Mouse (Mus musculus): ENCODE data around the gene Hras. TPM values are rescaled to one million over a fixed set of nuclear protein-coding genes. Genes with fewer than 3 reads are reported as not detected.

Hras gene
- polyA plus RNA-seq, 1 experiment from 2014 or later = 46.2 TPM

DNA sequence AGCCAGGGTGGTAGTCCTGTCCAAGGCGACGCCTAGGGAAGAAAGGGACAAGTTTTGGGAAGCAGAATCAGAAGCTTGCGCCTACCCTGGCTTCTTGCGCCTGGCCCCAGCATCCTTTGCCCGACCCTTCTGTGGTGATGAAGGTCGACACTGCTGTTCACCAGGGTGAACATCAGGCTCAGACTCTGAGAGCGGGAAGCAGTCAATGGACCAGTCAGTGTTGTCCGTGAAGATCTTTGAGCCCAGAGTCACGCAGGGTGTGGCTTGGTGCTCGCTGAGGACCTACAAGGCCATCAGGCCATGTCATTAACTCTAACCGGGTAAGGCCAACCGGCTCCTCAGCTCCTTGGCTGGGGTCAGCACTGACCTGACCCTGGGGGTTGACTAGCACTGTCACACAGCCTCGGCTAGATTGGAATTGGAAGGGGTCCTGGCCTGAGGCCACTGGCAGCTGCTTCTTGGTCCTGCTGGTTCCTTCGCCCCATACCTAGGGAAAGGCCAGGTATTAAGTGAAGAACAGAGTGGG is 16.9 kb upstream of the Hras start:
- H3K27ac ChIP-seq (ENCODE audit: low read depth) = no peak overlapping the region
- WGBS (ENCODE audit: insufficient replicate concordance) = 86% methylated on average over 14 of the region's 14 CpGs
- DNase-seq (no peak), ATAC-seq (no peak)
- no peak overlapping the region for H3K4me2 ChIP-seq (ENCODE audit: low read depth, low read length)
- H3K9me3 ChIP-seq (ENCODE audit: low read length) = no peaks in the 10 kb centered on the region
- TF ChIP-seq EP300 (IDR thresholded peaks at IDR 0.05; ENCODE audit: low read depth) (no peak), CTCF (IDR thresholded peaks at IDR 0.05; ENCODE audit: low read depth) (no peak)
- H3K27me3 ChIP-seq (ENCODE audit: insufficient read depth, low read length) = no peaks in the 10 kb centered on the region
- H3K9ac ChIP-seq (replicated peaks) = no peak overlapping the region
- peaks cover 32% of the 10 kb centered on the region for H3K4me1 ChIP-seq (ENCODE audit: insufficient read depth)
- no peaks in the 10 kb centered on the region for H3K36me3 ChIP-seq (replicated peaks; ENCODE audit: insufficient read depth, low read length)
- H3K4me3 ChIP-seq (ENCODE audit: low read depth, low read length) = no peak overlapping the region

DNA sequence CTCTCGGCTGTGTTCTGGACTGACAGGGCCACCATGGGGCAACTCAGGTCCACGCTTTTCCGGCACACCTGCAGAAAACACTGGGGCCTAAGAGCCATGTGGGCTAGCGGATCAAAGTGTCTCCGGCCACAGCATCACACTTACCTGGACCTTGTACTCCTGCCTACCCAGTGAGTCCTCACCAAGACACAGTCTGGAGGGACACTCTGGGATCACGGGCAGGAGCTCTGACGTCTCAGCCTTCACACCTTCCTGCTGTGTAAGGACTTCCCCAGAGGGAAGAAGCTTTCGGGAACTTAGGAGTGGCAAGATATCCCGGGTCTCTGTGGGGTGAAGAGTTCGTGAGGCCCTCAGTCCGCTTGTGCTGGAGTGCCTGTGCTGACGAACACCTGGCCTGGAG is 16.3 kb upstream of the Hras start:
- Histone ChIP-seq H3K4me2 (ENCODE audit: low read depth, low read length) (peak overlapping the region; percentile 51; the same call in 1 of the 2 replicates), H3K36me3 (replicated peaks; ENCODE audit: insufficient read depth, low read length) (no peaks in the 10 kb centered on the region), H3K27ac (ENCODE audit: low read depth) (no peak overlapping the region), H3K9ac (replicated peaks) (no peak overlapping the region), H3K4me1 (ENCODE audit: insufficient read depth) (peaks cover 30% of the 10 kb centered on the region), H3K9me3 (ENCODE audit: low read length) (no peaks in the 10 kb centered on the region), H3K4me3 (ENCODE audit: low read depth, low read length) (no peak overlapping the region), H3K27me3 (ENCODE audit: insufficient read depth, low read length) (no peaks in the 10 kb centered on the region)
- WGBS (ENCODE audit: insufficient replicate concordance) = 77% methylated on average over 12 of the region's 12 CpGs
- ATAC-seq = no peak
- no peak for DNase-seq
- TF ChIP-seq EP300 (IDR thresholded peaks at IDR 0.05; ENCODE audit: low read depth) (no peak), CTCF (IDR thresholded peaks at IDR 0.05; ENCODE audit: low read depth) (no peak)

DNA sequence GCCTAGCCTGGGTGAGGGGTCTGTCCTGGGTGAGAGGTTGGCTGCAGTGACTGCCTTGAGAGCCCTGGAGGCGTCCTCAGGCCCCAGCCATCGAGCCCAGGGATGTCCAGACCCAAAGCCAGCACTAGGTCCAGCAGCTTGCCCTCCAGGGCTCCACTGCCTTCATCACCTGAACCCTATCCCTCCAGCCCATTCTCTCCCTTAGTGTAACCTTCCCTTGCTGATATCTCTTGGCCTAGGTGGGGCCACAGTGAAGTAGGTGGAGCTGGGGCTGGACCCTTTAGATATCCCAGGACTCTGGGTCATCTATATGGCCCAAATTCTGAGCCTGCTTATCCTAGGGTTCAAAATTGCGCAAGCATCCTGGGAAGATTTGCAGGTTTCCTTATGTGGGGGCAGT is 15.7 kb upstream of the Hras start:
- Histone ChIP-seq H3K9ac (replicated peaks) (peak overlapping the region; percentile 28; the same call in 1 of the 2 replicates), H3K4me3 (ENCODE audit: low read depth, low read length) (no peak overlapping the region), H3K27me3 (ENCODE audit: insufficient read depth, low read length) (no peaks in the 10 kb centered on the region), H3K9me3 (ENCODE audit: low read length) (no peaks in the 10 kb centered on the region), H3K4me1 (ENCODE audit: insufficient read depth) (peaks cover 24% of the 10 kb centered on the region), H3K36me3 (replicated peaks; ENCODE audit: insufficient read depth, low read length) (no peaks in the 10 kb centered on the region), H3K27ac (ENCODE audit: low read depth) (0 out of 2 replicates have a peak overlapping the region, but pooled peaks have one; percentile 2), H3K4me2 (ENCODE audit: low read depth, low read length) (peak overlapping the region; percentile 51)
- TF ChIP-seq EP300 (IDR thresholded peaks at IDR 0.05; ENCODE audit: low read depth) (peak; percentile 52), CTCF (IDR thresholded peaks at IDR 0.05; ENCODE audit: low read depth) (no peak)
- WGBS (ENCODE audit: insufficient replicate concordance) = 70% methylated on average over 3 of the region's 3 CpGs
- ATAC-seq (peak; percentile 57), DNase-seq (no peak)

GRCm38 (mm10) chr7:141206182-141206937 is 12.6 kb upstream of the Hras start:
- H3K4me2 ChIP-seq (ENCODE audit: low read depth, low read length) = no peak overlapping the region
- 86% methylated on average over 18 of the region's 18 CpGs for WGBS (ENCODE audit: insufficient replicate concordance)
- ATAC-seq (no peak), DNase-seq (no peak)
- H3K27me3 ChIP-seq (ENCODE audit: insufficient read depth, low read length) = no peaks in the 10 kb centered on the region
- no peaks in the 10 kb centered on the region for H3K9me3 ChIP-seq (ENCODE audit: low read length)
- no peak for TF ChIP-seq EP300 (IDR thresholded peaks at IDR 0.05; ENCODE audit: low read depth)
- TF ChIP-seq CTCF (IDR thresholded peaks at IDR 0.05; ENCODE audit: low read depth) = no peak
- peaks cover 24% of the 10 kb centered on the region for H3K4me1 ChIP-seq (ENCODE audit: insufficient read depth)
- H3K27ac ChIP-seq (ENCODE audit: low read depth) = no peak overlapping the region
- no peak overlapping the region; the same call in 1 of the 2 replicates for H3K9ac ChIP-seq (replicated peaks)
- no peak overlapping the region for H3K4me3 ChIP-seq (ENCODE audit: low read depth, low read length)
- H3K36me3 ChIP-seq (replicated peaks; ENCODE audit: insufficient read depth, low read length) = no peaks in the 10 kb centered on the region

DNA sequence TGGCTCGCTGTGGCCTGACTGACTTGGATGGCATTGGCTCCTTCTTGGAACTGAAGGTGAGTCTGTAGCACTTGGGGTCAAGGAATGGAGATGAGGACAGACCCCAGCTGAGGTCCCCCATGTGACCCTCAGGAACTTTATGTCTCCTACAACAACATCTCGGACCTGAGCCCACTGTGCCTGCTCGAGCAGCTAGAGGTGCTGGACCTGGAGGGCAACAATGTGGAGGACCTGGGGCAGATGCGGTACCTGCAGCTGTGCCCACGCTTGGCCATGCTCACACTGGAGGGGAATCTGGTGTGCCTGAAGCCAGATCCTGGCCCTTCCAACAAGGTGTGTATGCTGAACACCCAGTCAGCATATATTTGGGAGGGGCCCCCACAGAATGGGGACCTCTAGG is 11.7 kb upstream of the Hras start:
- Histone ChIP-seq H3K27ac (ENCODE audit: low read depth) (no peak overlapping the region), H3K27me3 (ENCODE audit: insufficient read depth, low read length) (no peaks in the 10 kb centered on the region), H3K4me3 (ENCODE audit: low read depth, low read length) (no peak overlapping the region), H3K4me2 (ENCODE audit: low read depth, low read length) (no peak overlapping the region), H3K9me3 (ENCODE audit: low read length) (no peaks in the 10 kb centered on the region), H3K36me3 (replicated peaks; ENCODE audit: insufficient read depth, low read length) (no peaks in the 10 kb centered on the region), H3K9ac (replicated peaks) (no peak overlapping the region), H3K4me1 (ENCODE audit: insufficient read depth) (peaks cover 23% of the 10 kb centered on the region)
- WGBS (ENCODE audit: insufficient replicate concordance) = 91% methylated on average over 5 of the region's 5 CpGs
- DNase-seq (no peak), ATAC-seq (no peak)
- TF ChIP-seq EP300 (IDR thresholded peaks at IDR 0.05; ENCODE audit: low read depth) (no peak), CTCF (IDR thresholded peaks at IDR 0.05; ENCODE audit: low read depth) (no peak)

- H3K4me1 ChIP-seq (ENCODE audit: insufficient read depth) = peaks cover 14% of the 10 kb centered on the region
- H3K27ac ChIP-seq (ENCODE audit: low read depth) = no peak overlapping the region
- ATAC-seq = no peak
- no peak overlapping the region for H3K4me2 ChIP-seq (ENCODE audit: low read depth, low read length)
- WGBS (ENCODE audit: insufficient replicate concordance) = 53% methylated on average over 3 of the region's 3 CpGs
- no peak overlapping the region for H3K9ac ChIP-seq (replicated peaks)
- no peak for DNase-seq
- no peaks in the 10 kb centered on the region for H3K9me3 ChIP-seq (ENCODE audit: low read length)
- no peak for TF ChIP-seq CTCF (IDR thresholded peaks at IDR 0.05; ENCODE audit: low read depth)
- TF ChIP-seq EP300 (IDR thresholded peaks at IDR 0.05; ENCODE audit: low read depth) = no peak
- H3K36me3 ChIP-seq (replicated peaks; ENCODE audit: insufficient read depth, low read length) = no peaks in the 10 kb centered on the region
- H3K27me3 ChIP-seq (ENCODE audit: insufficient read depth, low read length) = no peaks in the 10 kb centered on the region
- no peak overlapping the region for H3K4me3 ChIP-seq (ENCODE audit: low read depth, low read length)
These were observed 10.7 kb upstream of the Hras start for GRCm38 (mm10) chr7:141204546-141204945.

Data from liver, postnatal 0 days (tissue).